Mouse (Mus musculus): ENCODE measurements around the gene Ndufs6. TPM values are rescaled to one million over a fixed set of nuclear protein-coding genes. Genes with fewer than 3 reads are reported as not detected.

The Ndufs6 gene
- polyA plus RNA-seq, 1 experiment from 2014 or later: 552 TPM

GRCm38 (mm10) chr13:73269891-73270290, 58.5 kb downstream of the Ndufs6 start:
- peaks cover 93% of the 10 kb centered on the region for H3K27me3 ChIP-seq (ENCODE audit: insufficient read depth, low read length)
- no peak overlapping the region for H3K9ac ChIP-seq (ENCODE audit: low read depth, low read length)
- H3K27ac ChIP-seq: no peak overlapping the region
- DNase-seq (ENCODE audit: low spot score) (no peak), ATAC-seq (replicated peaks; ENCODE audit: low FRiP score, low read depth) (no peak)
- H3K4me3 ChIP-seq (replicated peaks; ENCODE audit: low read depth, low read length): no peak overlapping the region
- no peaks in the 10 kb centered on the region for H3K36me3 ChIP-seq (ENCODE audit: insufficient read depth, low read length)
- 8% methylated on average over 3 of the region's 3 CpGs for WGBS
- no peak overlapping the region for H3K4me2 ChIP-seq (ENCODE audit: low read length)
- H3K4me1 ChIP-seq (replicated peaks; ENCODE audit: insufficient read depth, low read length): peaks cover 15% of the 10 kb centered on the region; the same call in 1 of the 2 replicates
- TF ChIP-seq CTCF (IDR thresholded peaks at IDR 0.05; ENCODE audit: low read depth): no peak
- no peaks in the 10 kb centered on the region for H3K9me3 ChIP-seq (replicated peaks; ENCODE audit: low read length)

Other genes starting within 250 kb of the Ndufs6 start
- 0.18 and 0.20 TPM in 2 replicates for gene Irx4, start 68.1 kb downstream of the Ndufs6 start, polyA plus RNA-seq (2015; fragmentation: Nextera tagmentation; extraction: Ambion mirVana)
- 146 and 153 TPM in 2 replicates for gene Mrpl36, start within 50 bp of the Ndufs6 start, polyA plus RNA-seq (2015; fragmentation: Nextera tagmentation; extraction: Ambion mirVana)
- 21.8 and 23.6 TPM in 2 replicates for gene Lpcat1, start 138.7 kb upstream of the Ndufs6 start, polyA plus RNA-seq (2015; fragmentation: Nextera tagmentation; extraction: Ambion mirVana)
- not detected in 2 replicates for gene Slc6a3, start 208.2 kb upstream of the Ndufs6 start, polyA plus RNA-seq (2015; fragmentation: Nextera tagmentation; extraction: Ambion mirVana)